Mouse (Mus musculus): ENCODE results near the gene Prtn3. TPM values are rescaled to one million over a fixed set of nuclear protein-coding genes. Genes with fewer than 3 reads are reported as not detected.

Gene Prtn3
- 1 to 10 TPM; 2.2 to 7.0 TPM for total RNA-seq (2021)
- long read RNA-seq, experiment 1, partial matches to known transcripts, result 0 of 1 reads
- long read RNA-seq, experiment 1, other reads (novel, unspliced or antisense), result 0 of 1 reads
- long read RNA-seq, experiment 2, partial matches to known transcripts, result 0 of 2 reads
- long read RNA-seq, experiment 2, other reads (novel, unspliced or antisense), result 0 of 2 reads

- no peak for DNase-seq (ENCODE audit: low spot score in 2 of 2)
These were observed at the start of gene Prtn3, which contains the start of gene Plppr3 for GRCm38 (mm10) chr10:79874290-79874862. Gene Prtn3 (plus strand): TSS chr10:79874476. Gene Plppr3 (minus strand): TSS chr10:79874634.

GRCm38 (mm10) chr10:79831583-79831982, 42.7 kb upstream of the Prtn3 start:
- no peak for DNase-seq (ENCODE audit: low spot score in 2 of 2)

- DNase-seq (ENCODE audit: low spot score in 2 of 2), result no peak
These were observed 42.1 kb upstream of the Prtn3 start for GRCm38 (mm10) chr10:79832026-79832785.

- DNase-seq (ENCODE audit: low spot score in 2 of 2), result no peak
These were observed 41.5 kb upstream of the Prtn3 start for GRCm38 (mm10) chr10:79832786-79833181.

GRCm38 (mm10) chr10:79834769-79835398, 39.4 kb upstream of the Prtn3 start:
- DNase-seq (ENCODE audit: low spot score in 2 of 2), result peak in 1 of 2 experiments; percentile 60

GRCm38 (mm10) chr10:79836918-79837317, 37.4 kb upstream of the Prtn3 start:
- DNase-seq (ENCODE audit: low spot score in 2 of 2), result no peak

GRCm38 (mm10) chr10:79838151-79838550, 36.1 kb upstream of the Prtn3 start:
- DNase-seq (ENCODE audit: low spot score in 2 of 2), result no peak

- DNase-seq (ENCODE audit: low spot score in 2 of 2), result no peak
These were observed 34.2 kb upstream of the Prtn3 start for GRCm38 (mm10) chr10:79840091-79840490.

GRCm38 (mm10) chr10:79840644-79841551, 33.4 kb upstream of the Prtn3 start:
- no peak for DNase-seq (ENCODE audit: low spot score in 2 of 2)

- no peak for DNase-seq (ENCODE audit: low spot score in 2 of 2)
These were observed 32.0 kb upstream of the Prtn3 start for GRCm38 (mm10) chr10:79842322-79842721.

GRCm38 (mm10) chr10:79843476-79843875, 30.8 kb upstream of the Prtn3 start:
- no peak for DNase-seq (ENCODE audit: low spot score in 2 of 2)

GRCm38 (mm10) chr10:79846553-79846952, 27.7 kb upstream of the Prtn3 start:
- DNase-seq (ENCODE audit: low spot score in 2 of 2), result no peak

GRCm38 (mm10) chr10:79849941-79850628, 24.2 kb upstream of the Prtn3 start:
- DNase-seq (ENCODE audit: low spot score in 2 of 2), result no peak

- DNase-seq (ENCODE audit: low spot score in 2 of 2), result no peak
These were observed 22.6 kb upstream of the Prtn3 start for GRCm38 (mm10) chr10:79851653-79852052.

- DNase-seq (ENCODE audit: low spot score in 2 of 2), result no peak
These were observed 22.0 kb upstream of the Prtn3 start for GRCm38 (mm10) chr10:79852107-79852789.

- DNase-seq (ENCODE audit: low spot score in 2 of 2), result no peak
These were observed 21.4 kb upstream of the Prtn3 start for GRCm38 (mm10) chr10:79852827-79853226.

- peak; percentile 95 to 96 for DNase-seq (ENCODE audit: low spot score in 2 of 2)
These were observed 20.9 kb upstream of the Prtn3 start for GRCm38 (mm10) chr10:79853392-79853791.

GRCm38 (mm10) chr10:79853860-79854795, 20.1 kb upstream of the Prtn3 start, which contains the start of gene Ptbp1:
Gene Ptbp1 (plus strand): TSS chr10:79854427.
- DNase-seq (ENCODE audit: low spot score in 2 of 2), result peak; percentile 93 to 99
